In the genomic region with DNA sequence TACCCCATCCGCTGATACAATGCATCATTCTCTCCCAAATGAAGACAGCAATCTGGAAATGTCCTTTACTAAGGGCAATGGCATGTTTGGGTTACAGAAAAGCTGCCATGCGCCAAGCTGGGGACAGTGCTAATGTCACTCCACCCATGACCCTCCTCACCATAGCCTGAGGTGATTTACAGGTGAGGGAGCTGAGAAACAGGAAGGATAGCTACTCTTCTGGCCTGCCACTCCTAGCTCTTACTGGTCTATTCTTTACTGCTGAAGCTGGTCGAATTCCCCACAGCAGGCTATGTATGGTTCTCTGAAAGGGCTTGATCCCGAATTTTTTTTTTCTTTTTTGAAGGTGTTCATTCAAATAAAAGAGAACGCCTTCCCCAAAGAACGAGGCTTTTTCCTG, we compare ENCODE assay signal across 25 mouse cellular contexts.
"Had no signal": no experiment of that assay in that cellular context is flagged by ENCODE, and none has a peak within 500 bp of the region (broad histone marks: within the 10 kb centered on the region; RNA-seq: fewer than 3 reads in every experiment).

No protein-coding gene starts in this region.

- H3K9me3 ChIP-seq: limb, embryonic 12.5 days; limb, embryonic 15.5 days; midbrain, embryonic 12.5 days; midbrain, embryonic 15.5 days had no signal

- H3K4me2 ChIP-seq: limb, embryonic 12.5 days; limb, embryonic 15.5 days; liver, embryonic 11.5 days; lung, embryonic 14.5 days; midbrain, embryonic 12.5 days; midbrain, embryonic 15.5 days had no signal

- H3K27ac ChIP-seq: left cerebral cortex, adult 2 months; limb, embryonic 12.5 days; limb, embryonic 15.5 days; liver, embryonic 14.5 days; macrophage; midbrain, embryonic 12.5 days; midbrain, embryonic 15.5 days; stomach, postnatal 0 days had no signal

- H3K9ac ChIP-seq: limb, embryonic 12.5 days; limb, embryonic 15.5 days; liver, embryonic 14.5 days; liver, postnatal 0 days; lung, embryonic 14.5 days; midbrain, embryonic 12.5 days; midbrain, embryonic 15.5 days had no signal

- ATAC-seq: liver, postnatal 0 days; lung, postnatal 0 days; midbrain, embryonic 15.5 days had no signal

- H3K27me3 ChIP-seq: limb, embryonic 12.5 days; limb, embryonic 15.5 days; midbrain, embryonic 12.5 days; midbrain, embryonic 15.5 days had no signal

- H3K4me3 ChIP-seq: left cerebral cortex, adult 2 months; limb, embryonic 12.5 days; limb, embryonic 15.5 days; midbrain, embryonic 12.5 days; midbrain, embryonic 15.5 days; myocyte had no signal

- DNase-seq: kidney, adult 2 months; kidney, postnatal 10 days; kidney, postnatal 4 days; layer of hippocampus, adult 9-11 months; layer of hippocampus, postnatal 36 days; left cerebral cortex, postnatal 4 days; liver, postnatal 0 days; lung, embryonic 14.5 days; right cerebral cortex, adult 18-20 months; right cerebral cortex, postnatal 14 days; right cerebral cortex, postnatal 4 days; thymus, adult 2 months; thymus, postnatal 14 days; thymus, postnatal 4 days had no signal

- H3K36me3 ChIP-seq: limb, embryonic 12.5 days; limb, embryonic 15.5 days; midbrain, embryonic 12.5 days; midbrain, embryonic 15.5 days had no signal

- H3K4me1 ChIP-seq: limb, embryonic 12.5 days had no signal
